Mouse (Mus musculus) liver, adult 2 months (tissue): ENCODE results near the gene Ntm. TPM values are rescaled to one million over a fixed set of nuclear protein-coding genes. Genes with fewer than 3 reads are reported as not detected.

Source experiments
- DNase-seq: peaks from one replicate; pipeline ENCODE4 v3.0.0-alpha.2; 2011; ENCODE audit warnings: low read depth, low spot score; ENCODE audit errors: extremely low read depth
- H3K27ac ChIP-seq: fragments of 200-500 bp; replicated peaks from 2 replicates; pipeline ENCODE4 v1.5.1; 2012; ENCODE audit warnings: low read depth, mild to moderate bottlenecking, control low read depth, inconsistent platforms, low read length; ENCODE audit not compliant: insufficient read depth
- H3K27me3 ChIP-seq: fragments of 200-500 bp; 2 replicates; pipeline ENCODE4 v1.6.1; 2012; ENCODE audit warnings: mild to moderate bottlenecking, moderate library complexity, low read length, inconsistent platforms; ENCODE audit not compliant: control insufficient read depth, insufficient read depth
- H3K36me3 ChIP-seq: fragments of 200-500 bp; 2 replicates; pipeline ENCODE4 v1.6.1; 2012; ENCODE audit warnings: low read length, inconsistent platforms; ENCODE audit not compliant: control insufficient read depth, insufficient read depth
- H3K4me1 ChIP-seq: fragments of 200-500 bp; 2 replicates; pipeline ENCODE4 v1.6.1; 2011; ENCODE audit warnings: low read length; ENCODE audit not compliant: control insufficient read depth, insufficient read depth
- H3K4me3 ChIP-seq: fragments of 200-500 bp; 2 replicates; pipeline ENCODE4 v1.5.1; 2011; ENCODE audit warnings: low read depth, mild to moderate bottlenecking, control low read depth, low read length, moderate library complexity; ENCODE audit not compliant: insufficient read depth
- H3K79me2 ChIP-seq: fragments of 200-500 bp; 2 replicates; pipeline ENCODE4 v1.6.1; 2012; ENCODE audit warnings: inconsistent platforms, mild to moderate bottlenecking, low read length, moderate library complexity; ENCODE audit not compliant: control insufficient read depth, insufficient read depth
- H3K9ac ChIP-seq: fragments of 200-500 bp; 2 replicates; pipeline ENCODE4 v1.6.1; 2012; ENCODE audit warnings: low read depth, mild to moderate bottlenecking, control low read depth, inconsistent platforms, low read length
- CTCF ChIP-seq: fragments of 200-500 bp; IDR thresholded peaks from 2 replicates; pipeline ENCODE4 v1.5.1; 2011; ENCODE audit warnings: low read depth, low read length, control low read depth
- POLR2A ChIP-seq: fragments of 200-500 bp; IDR thresholded peaks from 2 replicates; pipeline ENCODE4 v1.6.1; 2011; ENCODE audit warnings: low read length, control low read depth; ENCODE audit not compliant: insufficient read depth; ENCODE audit errors: extremely low read depth
- WGBS: fragments of 180-500 bp; shearing (Covaris S2); methylation state at CpG from one replicate; pipeline ENCODE4 v1.1.7; 2018; 5-methylcytosine and 5-hydroxymethylcytosine counted together
- polyA plus RNA-seq: library from polyadenylated mRNA; depleted of rRNA; stranded (reverse); fragments of >200 nt; gene quantifications from 2 replicates; pipeline ENCODE4 v1.2.3, GENCODE M21; 2012
- total RNA-seq: library from RNA; depleted of rRNA; stranded (reverse); fragments of >200 nt; gene quantifications from 2 replicates; pipeline ENCODE4 v1.2.3, GENCODE M21; 2014

Gene Ntm
- total and polyA plus RNA-seq, 2 experiments, result 2.1 to 3.2 TPM

DNA sequence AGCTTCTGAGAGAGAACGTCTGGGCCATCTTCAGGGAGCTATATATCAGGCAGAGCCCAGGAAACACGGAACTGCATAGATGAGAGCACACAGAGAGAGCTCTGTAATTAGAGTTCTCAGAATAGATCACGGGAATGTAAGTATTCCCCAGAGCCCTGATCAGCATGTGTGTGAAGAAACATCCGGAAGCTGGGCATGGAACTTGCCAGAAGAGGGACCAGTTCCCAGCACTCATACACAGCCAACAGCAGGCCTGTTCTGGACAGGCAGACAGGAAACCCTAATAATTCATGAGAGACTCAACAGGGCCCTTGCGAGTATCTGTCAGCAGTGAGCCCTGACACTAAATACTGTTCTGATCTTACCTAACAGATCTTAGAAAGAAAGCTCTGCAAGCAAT is 345.8 kb downstream of the Ntm start:
- WGBS, result 75% methylated on average over 5 of the region's 5 CpGs
- H3K36me3 ChIP-seq, result no peaks in the 10 kb centered on the region
- H3K27ac ChIP-seq, result no peak overlapping the region
- H3K4me1 ChIP-seq, result no peaks in the 10 kb centered on the region
- no peaks in the 10 kb centered on the region for H3K79me2 ChIP-seq
- no peaks in the 10 kb centered on the region for H3K27me3 ChIP-seq
- no peak overlapping the region for H3K4me3 ChIP-seq
- TF ChIP-seq CTCF (no peak), POLR2A (no peak)
- H3K9ac ChIP-seq, result no peak overlapping the region
- DNase-seq, result no peak

DNA sequence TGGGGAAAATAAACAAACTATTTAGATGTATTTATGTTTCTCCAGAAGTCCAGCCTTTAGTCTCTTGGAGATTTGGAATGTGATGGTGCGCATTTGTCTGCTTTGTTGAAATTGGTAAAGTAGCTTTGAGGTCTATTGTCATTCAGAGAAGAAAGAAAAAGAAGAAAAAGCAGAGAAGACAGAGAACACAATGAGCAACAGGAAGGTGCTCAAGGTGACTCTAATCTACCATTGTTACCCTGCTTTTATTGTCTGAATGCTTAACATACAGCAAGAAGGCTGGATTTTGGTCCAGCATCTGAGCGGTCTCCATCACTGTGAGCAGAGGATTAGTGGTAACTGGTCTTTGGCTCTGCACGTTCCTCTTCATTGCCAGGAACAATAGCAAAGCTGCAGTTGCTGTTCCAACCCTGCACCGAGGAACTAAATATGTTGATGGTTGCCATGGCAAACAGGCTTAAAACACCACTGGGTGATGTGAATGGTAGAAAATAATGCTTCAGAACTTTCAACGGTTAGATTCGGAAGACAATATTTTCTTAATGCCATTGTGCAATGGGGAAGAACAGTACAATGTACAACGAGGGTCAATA is 350.8 kb downstream of the Ntm start:
- Histone ChIP-seq H3K79me2 (no peaks in the 10 kb centered on the region), H3K4me3 (no peak overlapping the region), H3K36me3 (no peaks in the 10 kb centered on the region), H3K27me3 (no peaks in the 10 kb centered on the region), H3K9ac (no peak overlapping the region), H3K27ac (no peak overlapping the region), H3K4me1 (no peaks in the 10 kb centered on the region)
- WGBS, result 84% methylated on average over 7 of the region's 7 CpGs
- no peak for TF ChIP-seq CTCF
- TF ChIP-seq POLR2A, result no peak
- DNase-seq, result no peak

GRCm38 (mm10) chr9:29610867-29611266 is 352.1 kb downstream of the Ntm start:
- Histone ChIP-seq H3K79me2 (no peaks in the 10 kb centered on the region), H3K4me3 (no peak overlapping the region), H3K27ac (no peak overlapping the region), H3K27me3 (no peaks in the 10 kb centered on the region), H3K36me3 (no peaks in the 10 kb centered on the region), H3K9ac (no peak overlapping the region), H3K4me1 (no peaks in the 10 kb centered on the region)
- DNase-seq, result no peak
- TF ChIP-seq POLR2A (no peak), CTCF (no peak)
- WGBS, result 92% methylated on average over 2 of the region's 2 CpGs

- WGBS, result 53% methylated on average over 4 of the region's 4 CpGs
- Histone ChIP-seq H3K27me3 (no peaks in the 10 kb centered on the region), H3K79me2 (no peaks in the 10 kb centered on the region), H3K4me3 (no peak overlapping the region), H3K4me1 (no peaks in the 10 kb centered on the region), H3K36me3 (no peaks in the 10 kb centered on the region), H3K27ac (no peak overlapping the region), H3K9ac (no peak overlapping the region)
- no peak for DNase-seq
- TF ChIP-seq CTCF (no peak), POLR2A (no peak)
These were observed 365.3 kb downstream of the Ntm start for GRCm38 (mm10) chr9:29597665-29598064.

DNA sequence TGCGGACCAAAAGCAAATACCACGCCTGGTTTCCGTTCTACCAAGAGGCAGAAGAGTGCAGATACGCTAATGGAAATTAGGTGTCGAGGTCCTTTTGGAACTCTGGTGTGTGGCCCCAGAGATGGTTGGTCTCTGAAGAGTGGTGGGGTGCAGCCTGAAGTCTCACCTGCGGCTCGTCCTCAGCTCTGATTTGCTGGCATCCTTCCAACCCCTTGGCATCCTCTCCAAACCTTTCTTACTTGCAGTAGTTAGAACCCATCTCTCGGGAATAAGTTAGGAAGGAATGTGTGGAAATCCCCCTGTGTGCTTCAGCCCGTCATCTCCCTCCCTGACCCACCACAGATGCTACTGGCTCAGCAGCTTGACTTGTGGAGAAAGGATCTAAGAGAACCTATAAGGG is 367.6 kb downstream of the Ntm start:
- DNase-seq, result no peak
- no peaks in the 10 kb centered on the region for H3K4me1 ChIP-seq
- WGBS, result 65% methylated on average over 9 of the region's 9 CpGs

GRCm38 (mm10) chr9:29594537-29595294 is 368.2 kb downstream of the Ntm start:
- TF ChIP-seq POLR2A, result no peak
- no peak for TF ChIP-seq CTCF
- no peaks in the 10 kb centered on the region for H3K27me3 ChIP-seq
- no peak overlapping the region for H3K4me3 ChIP-seq
- no peaks in the 10 kb centered on the region for H3K79me2 ChIP-seq
- no peak overlapping the region for H3K9ac ChIP-seq
- no peak for DNase-seq
- H3K36me3 ChIP-seq, result no peaks in the 10 kb centered on the region
- H3K4me1 ChIP-seq, result no peaks in the 10 kb centered on the region
- 76% methylated on average over 21 of the region's 21 CpGs for WGBS
- H3K27ac ChIP-seq, result no peak overlapping the region

More for the DNA sequence above, 367.6 kb downstream of the Ntm start:
- TF ChIP-seq CTCF (no peak), POLR2A (no peak)
- H3K4me3 ChIP-seq, result no peak overlapping the region
- H3K27me3 ChIP-seq, result no peaks in the 10 kb centered on the region
- no peaks in the 10 kb centered on the region for H3K79me2 ChIP-seq
- no peaks in the 10 kb centered on the region for H3K36me3 ChIP-seq
- no peak overlapping the region for H3K27ac ChIP-seq
- no peak overlapping the region for H3K9ac ChIP-seq
